Mouse (Mus musculus) R1 (cell line): Measurements from ENCODE around the gene Mogs.
A peak's percentile ranks its signal among the peaks of the same experiment; 100 is the strongest.

ENCODE experiments used
- DNase-seq: peaks from one replicate; pipeline ENCODE4 v3.0.0-alpha.2; 2018; ENCODE audit warnings: low read depth, low spot score

The Mogs gene

GRCm38 (mm10) chr6:83121863-83122710 lies 6.8 kb downstream of the Mogs start:
- DNase-seq, result no peak

- no peak for DNase-seq
Observed at GRCm38 (mm10) chr6:83122961-83123360, 7.7 kb downstream of the Mogs start.

- peak; percentile 97 for DNase-seq
Observed at GRCm38 (mm10) chr6:83124851-83125312, 9.6 kb downstream of the Mogs start.

- DNase-seq, result no peak
Observed at GRCm38 (mm10) chr6:83125331-83125730, 10.0 kb downstream of the Mogs start, which contains the start of gene Ino80b. Gene Ino80b, minus strand, starts transcription at chr6:83125431.

- peak; percentile 53 for DNase-seq
Observed at GRCm38 (mm10) chr6:83127419-83127818, 12.1 kb downstream of the Mogs start.

- no peak for DNase-seq
Observed at GRCm38 (mm10) chr6:83131469-83132034, 16.3 kb downstream of the Mogs start.

GRCm38 (mm10) chr6:83132176-83132919 lies 17.1 kb downstream of the Mogs start:
- no peak for DNase-seq

GRCm38 (mm10) chr6:83134226-83134625 lies 18.9 kb downstream of the Mogs start:
- DNase-seq, result no peak

GRCm38 (mm10) chr6:83134951-83135513 lies 19.7 kb downstream of the Mogs start, which contains the start of gene Rtkn:
Gene Rtkn, plus strand, starts transcription at chr6:83135463.
- DNase-seq, result no peak

GRCm38 (mm10) chr6:83135571-83136161 lies 20.4 kb downstream of the Mogs start:
- no peak for DNase-seq

- DNase-seq, result no peak
Observed at GRCm38 (mm10) chr6:83136291-83136880, 21.1 kb downstream of the Mogs start.

- DNase-seq, result peak; percentile 56
Observed at GRCm38 (mm10) chr6:83136881-83137575, 21.7 kb downstream of the Mogs start.

GRCm38 (mm10) chr6:83137576-83137950 lies 22.3 kb downstream of the Mogs start:
- peak; percentile 54 for DNase-seq

GRCm38 (mm10) chr6:83138056-83138455 lies 22.8 kb downstream of the Mogs start:
- DNase-seq, result no peak

GRCm38 (mm10) chr6:83140044-83140443 lies 24.7 kb downstream of the Mogs start:
- no peak for DNase-seq

GRCm38 (mm10) chr6:83141636-83142035 lies 26.3 kb downstream of the Mogs start:
- DNase-seq, result no peak

- no peak for DNase-seq
Observed at GRCm38 (mm10) chr6:83142211-83142731, 27.0 kb downstream of the Mogs start.

- no peak for DNase-seq
Observed at GRCm38 (mm10) chr6:83142886-83143285, 27.6 kb downstream of the Mogs start.

GRCm38 (mm10) chr6:83145209-83145608 lies 29.9 kb downstream of the Mogs start:
- no peak for DNase-seq

GRCm38 (mm10) chr6:83145805-83146204 lies 30.5 kb downstream of the Mogs start:
- DNase-seq, result no peak
